Mouse (Mus musculus): ENCODE data around the gene 1700093K21Rik. TPM values are rescaled to one million over a fixed set of nuclear protein-coding genes. Genes with fewer than 3 reads are reported as not detected.

The 1700093K21Rik gene
- total RNA-seq (2023): not detected

DNA sequence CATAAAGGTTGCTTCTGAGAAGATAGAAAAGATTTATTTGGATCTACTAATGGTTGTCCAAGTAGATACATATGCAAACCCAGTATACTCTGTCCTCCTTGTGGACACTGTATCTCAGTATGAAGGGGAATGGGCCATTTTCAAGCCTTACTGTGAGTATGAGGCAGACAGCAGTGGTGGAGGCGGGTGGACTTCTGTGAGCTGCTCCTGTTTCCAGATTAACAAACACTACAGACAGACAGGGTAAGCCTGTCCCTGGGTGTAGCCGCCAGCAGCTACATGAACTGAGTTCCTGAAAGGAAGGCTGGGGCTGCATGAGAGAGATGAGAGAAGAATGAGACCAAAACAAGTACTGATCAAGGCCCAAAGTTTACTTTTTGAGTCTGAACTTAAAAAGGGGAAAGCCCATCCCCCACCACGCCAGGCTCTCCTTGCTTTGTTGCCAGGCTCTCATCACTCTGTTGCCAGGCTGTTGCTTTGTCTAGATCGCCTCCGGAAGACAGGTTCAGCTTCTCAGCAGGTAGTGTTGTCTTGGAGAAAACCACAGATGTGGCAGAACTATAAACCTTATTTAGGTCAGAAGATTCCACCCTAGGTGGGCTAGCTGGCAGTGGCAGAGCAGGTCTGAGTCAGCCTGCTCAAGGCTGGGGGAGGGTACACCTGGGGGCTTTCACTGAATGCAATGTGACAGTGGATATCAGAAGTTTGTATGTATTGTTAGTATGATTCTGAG lies at the start of gene 1700093K21Rik:
TSS of gene 1700093K21Rik (minus strand) at position 683 of the 733 bp plus-strand sequence.

DNA sequence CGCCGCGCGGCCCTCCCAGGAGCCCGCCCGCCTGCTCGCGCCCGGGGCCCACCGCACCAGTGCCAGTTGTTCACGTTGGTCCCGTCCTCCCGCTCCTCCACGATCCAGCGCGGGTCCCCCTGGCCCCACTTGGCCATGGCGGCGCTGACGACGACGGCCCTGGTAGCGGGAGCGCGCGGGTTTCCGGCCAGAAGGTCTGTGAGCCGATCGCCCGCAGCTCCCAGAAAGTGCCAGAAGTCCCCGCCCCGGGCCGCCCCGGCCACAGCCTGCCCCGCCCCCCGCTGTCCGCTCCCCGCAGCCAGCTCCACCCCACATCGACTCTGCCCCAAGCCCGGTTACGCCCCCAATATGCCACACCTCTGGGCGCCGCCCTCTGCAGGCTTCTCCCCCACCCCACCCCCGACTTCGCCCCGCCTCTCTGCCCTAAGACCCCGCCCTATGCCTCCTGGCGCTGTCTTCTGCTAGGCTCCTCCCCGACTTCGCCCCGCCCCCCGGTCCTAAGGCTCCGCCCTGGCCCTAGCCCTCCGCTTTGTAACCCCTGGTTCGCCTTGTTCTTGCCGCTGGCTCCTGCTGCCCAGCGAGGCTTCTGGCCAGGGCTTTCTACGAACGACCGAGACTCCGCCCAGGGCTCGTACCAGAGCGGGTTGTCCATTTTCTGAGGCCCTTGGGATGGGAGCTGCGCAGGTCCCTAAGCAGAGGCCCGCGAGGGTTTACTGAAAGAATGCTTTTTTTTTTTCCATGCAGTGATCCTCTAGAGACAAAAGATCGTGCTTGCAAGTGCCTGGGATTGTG lies 23.0 kb downstream of the 1700093K21Rik start, which contains the start of gene Ahsa2:
TSS of gene Ahsa2 (minus strand) at position 313 of the 792 bp plus-strand sequence.

Other genes with a start within 250 kb of the 1700093K21Rik start
- 98.0 TPM for gene Usp34, start 214.3 kb downstream of the 1700093K21Rik start, total RNA-seq (2023)
- 51.6 TPM for gene Ahsa2, start 23.1 kb downstream of the 1700093K21Rik start, total RNA-seq (2023)
- gene 0610010F05Rik, start 112.5 kb upstream of the 1700093K21Rik start, total RNA-seq (2023): 3.9 TPM
- gene Pus10, start 144.5 kb upstream of the 1700093K21Rik start, total RNA-seq (2023): 17.1 TPM
- gene Pex13, start 144.8 kb upstream of the 1700093K21Rik start, total RNA-seq (2023): 13.0 TPM
- 56.8 TPM for gene Rel, start 249.8 kb upstream of the 1700093K21Rik start, total RNA-seq (2023)